Mouse (Mus musculus) gonadal fat pad, adult 2 months (tissue): ENCODE data around the gene Fam102a. TPM values are rescaled to one million over a fixed set of nuclear protein-coding genes. Genes with fewer than 3 reads are reported as not detected.

Experiments
- DNase-seq: peaks from one replicate; pipeline ENCODE4 v3.0.0-alpha.2; 2012; ENCODE audit warnings: low read depth
- polyA plus RNA-seq: library from polyadenylated mRNA; depleted of rRNA; stranded (reverse); fragments of >200 nt; gene quantifications from 2 replicates; pipeline ENCODE4 v1.2.3, GENCODE M21; 2012

Fam102a gene
- polyA plus RNA-seq, 1 experiment: 23.8 TPM

- no peak for DNase-seq
Measured at GRCm38 (mm10) chr2:32543031-32543449, 7.9 kb downstream of the Fam102a start.

- no peak for DNase-seq
Measured at GRCm38 (mm10) chr2:32546951-32547350, 11.8 kb downstream of the Fam102a start.

- DNase-seq: no peak
Measured at GRCm38 (mm10) chr2:32547380-32547779, 12.2 kb downstream of the Fam102a start.

- DNase-seq: no peak
Measured at GRCm38 (mm10) chr2:32547964-32548739, 13.0 kb downstream of the Fam102a start.

GRCm38 (mm10) chr2:32549171-32549570, 14.0 kb downstream of the Fam102a start:
- no peak for DNase-seq

GRCm38 (mm10) chr2:32549764-32550163, 14.6 kb downstream of the Fam102a start:
- no peak for DNase-seq

GRCm38 (mm10) chr2:32551236-32551635, 16.1 kb downstream of the Fam102a start:
- no peak for DNase-seq

GRCm38 (mm10) chr2:32553592-32554148, 18.5 kb downstream of the Fam102a start:
- DNase-seq: no peak

- no peak for DNase-seq
Measured at GRCm38 (mm10) chr2:32555484-32555883, 20.4 kb downstream of the Fam102a start.

GRCm38 (mm10) chr2:32556019-32556418, 20.9 kb downstream of the Fam102a start:
- DNase-seq: no peak

- DNase-seq: no peak
Measured at GRCm38 (mm10) chr2:32559570-32559969, 24.4 kb downstream of the Fam102a start.

GRCm38 (mm10) chr2:32566536-32567063, 31.5 kb downstream of the Fam102a start:
- no peak for DNase-seq

GRCm38 (mm10) chr2:32568149-32568548, 33.0 kb downstream of the Fam102a start:
- DNase-seq: no peak

- no peak for DNase-seq
Measured at GRCm38 (mm10) chr2:32568941-32569340, 33.8 kb downstream of the Fam102a start.

- no peak for DNase-seq
Measured at GRCm38 (mm10) chr2:32570698-32571494, 35.8 kb downstream of the Fam102a start, which contains the start of gene Dpm2. Gene Dpm2 (plus strand): TSS chr2:32570858.

- no peak for DNase-seq
Measured at GRCm38 (mm10) chr2:32572196-32572595, 37.1 kb downstream of the Fam102a start.

GRCm38 (mm10) chr2:32574497-32574896, 39.4 kb downstream of the Fam102a start, which contains the start of gene Pip5kl1:
Gene Pip5kl1 (plus strand): TSS chr2:32574797.
- no peak for DNase-seq

- DNase-seq: no peak
Measured at GRCm38 (mm10) chr2:32574901-32575585, 39.9 kb downstream of the Fam102a start.

- DNase-seq: no peak
Measured at GRCm38 (mm10) chr2:32575586-32576160, 40.5 kb downstream of the Fam102a start, which contains the start of gene 9430097D07Rik. Gene 9430097D07Rik (minus strand): TSS chr2:32575684.

GRCm38 (mm10) chr2:32576532-32576931, 41.4 kb downstream of the Fam102a start:
- DNase-seq: no peak
